Mouse (Mus musculus) right cerebral cortex, adult 2 months (tissue): ENCODE measurements at regions not wholly inside any gene's neighbourhood (a gene's known extent, or its start where the extent isn't known, plus 50 kb on each side); places are given as distances from the start of the nearest gene placed in this dataset.

Experiments used
- DNase-seq, 2 experiments: peaks; one replicate each; pipeline ENCODE4 v3.0.0; 2021 to 2022; ENCODE audit warnings: low spot score in 2 of 2

DNA sequence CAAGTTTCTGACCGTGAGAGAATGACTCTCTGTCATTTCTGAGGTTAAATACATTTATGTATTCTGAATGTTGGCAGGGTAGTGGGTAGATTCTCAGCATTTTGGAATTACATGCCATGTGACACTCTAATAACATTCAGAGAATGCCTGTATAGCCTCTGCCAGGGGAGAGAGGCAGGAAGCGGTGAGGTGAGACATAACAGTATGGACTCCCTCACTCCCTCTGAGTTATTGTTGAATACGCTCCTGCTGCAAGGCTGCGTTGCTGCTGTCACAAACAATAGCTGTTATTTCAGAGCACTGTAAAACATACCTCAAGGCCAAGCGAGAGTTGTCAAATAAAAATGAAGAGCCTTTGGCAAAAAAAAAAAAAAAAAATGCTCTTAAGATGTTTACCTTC, 477.9 kb downstream of the Klf12 start:
- no peak for DNase-seq

DNA sequence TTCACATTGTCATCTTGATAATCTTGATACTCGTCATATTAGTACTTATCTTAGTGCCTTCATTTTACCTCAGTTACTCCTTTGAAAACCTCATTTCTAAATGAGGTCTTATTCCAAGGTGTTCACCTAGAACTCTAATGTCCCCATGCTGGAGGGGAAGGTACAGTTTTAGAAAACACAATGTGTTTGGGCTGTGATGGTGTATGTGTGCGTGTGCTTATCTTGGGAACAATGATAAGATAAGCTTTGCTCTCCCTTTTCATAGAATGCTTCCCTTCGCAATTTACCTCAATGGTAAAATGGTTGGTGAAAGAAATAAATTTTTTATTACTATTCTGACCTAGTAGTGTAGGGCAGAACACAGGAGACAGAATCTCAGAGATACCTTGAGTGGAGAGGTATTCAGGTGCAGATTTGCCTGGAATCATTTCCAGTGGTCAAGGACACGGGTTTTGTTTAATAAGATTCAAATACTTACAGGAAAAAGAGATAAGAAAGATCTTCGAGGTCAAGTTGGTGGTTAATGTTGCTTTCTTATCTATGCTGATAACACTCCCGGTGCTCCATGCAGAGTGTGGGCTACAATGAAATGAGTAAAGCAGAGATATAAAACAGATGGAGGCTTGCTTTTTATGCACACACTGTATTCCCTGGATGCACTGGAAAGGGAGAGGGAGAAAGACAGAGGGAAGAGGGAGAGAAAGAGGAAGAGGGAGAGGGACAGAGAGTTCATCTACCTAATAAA, 471.6 kb downstream of the Klf12 start:
- no peak for DNase-seq
